Mouse (Mus musculus) ES-Bruce4 (cell line): ENCODE data around the gene Tmprss11c. TPM values are rescaled to one million over a fixed set of nuclear protein-coding genes. Genes with fewer than 3 reads are reported as not detected.

Experiments used
- H3K27ac ChIP-seq: 2 replicates; pipeline ENCODE4 v1.5.1; 2012; ENCODE audit warnings: low read length, inconsistent platforms; ENCODE audit not compliant: insufficient read depth
- H3K27me3 ChIP-seq: 2 replicates; pipeline ENCODE4 v1.6.1; 2012; ENCODE audit warnings: mild to moderate bottlenecking, low read length, inconsistent platforms; ENCODE audit not compliant: control insufficient read depth, poor library complexity, insufficient read depth, severe bottlenecking
- H3K36me3 ChIP-seq: 2 replicates; pipeline ENCODE4 v1.6.1; 2012; ENCODE audit warnings: inconsistent platforms, mild to moderate bottlenecking, low read length, moderate library complexity; ENCODE audit not compliant: control insufficient read depth, poor library complexity, insufficient read depth, severe bottlenecking
- H3K4me1 ChIP-seq: one replicate; pipeline ENCODE4 v1.8.1; 2011; ENCODE audit warnings: low read length; ENCODE audit not compliant: control insufficient read depth, insufficient read depth
- H3K4me3 ChIP-seq: 2 replicates; pipeline ENCODE4 v1.5.1; 2011; ENCODE audit warnings: low read depth, mild to moderate bottlenecking, low read length
- H3K9ac ChIP-seq: 2 replicates; pipeline ENCODE4 v1.6.1; 2012; ENCODE audit warnings: low read depth, mild to moderate bottlenecking, inconsistent platforms; ENCODE audit not compliant: poor library complexity, severe bottlenecking
- H3K9me3 ChIP-seq: replicated peaks from 2 replicates; pipeline ENCODE4 v1.6.1; 2012; ENCODE audit warnings: mild to moderate bottlenecking, low read length, inconsistent platforms; ENCODE audit not compliant: control insufficient read depth, poor library complexity, insufficient read depth, severe bottlenecking
- CTCF ChIP-seq: IDR thresholded peaks from one replicate; pipeline ENCODE4 v1.8.1; 2011; ENCODE audit warnings: low read depth, low read length
- EP300 ChIP-seq: IDR thresholded peaks from 2 replicates; pipeline ENCODE4 v1.6.1; 2011; ENCODE audit warnings: low read depth, low read length; ENCODE audit not compliant: insufficient read depth
- POLR2A ChIP-seq: IDR thresholded peaks from one replicate; pipeline ENCODE4 v1.8.1; 2011; ENCODE audit warnings: low read length; ENCODE audit not compliant: insufficient read depth
- polyA plus RNA-seq: library from polyadenylated mRNA; stranded (reverse); fragments of >200 nt; gene quantifications from 2 replicates; pipeline ENCODE4 v1.2.4, GENCODE M21; 2011; ENCODE audit warnings: low read depth; ENCODE audit not compliant: missing spikeins, insufficient read depth, insufficient read length

Tmprss11c gene
- polyA plus RNA-seq, 1 experiment, result not detected

- no peak overlapping the region for H3K9ac ChIP-seq
- H3K27me3 ChIP-seq, result no peaks in the 10 kb centered on the region
- TF ChIP-seq CTCF (no peak), EP300 (no peak), POLR2A (no peak)
- no peaks in the 10 kb centered on the region for H3K9me3 ChIP-seq
- no peaks in the 10 kb centered on the region for H3K4me1 ChIP-seq
- no peaks in the 10 kb centered on the region for H3K36me3 ChIP-seq
- no peak overlapping the region for H3K27ac ChIP-seq
- no peak overlapping the region for H3K4me3 ChIP-seq
Observed at GRCm38 (mm10) chr5:86244275-86244674, 44.8 kb downstream of the Tmprss11c start.

GRCm38 (mm10) chr5:86227156-86227853 lies 61.8 kb downstream of the Tmprss11c start:
- H3K27ac ChIP-seq, result no peak overlapping the region
- H3K4me3 ChIP-seq, result no peak overlapping the region
- H3K4me1 ChIP-seq, result no peaks in the 10 kb centered on the region
- no peaks in the 10 kb centered on the region for H3K27me3 ChIP-seq
- no peaks in the 10 kb centered on the region for H3K9me3 ChIP-seq
- TF ChIP-seq CTCF (no peak), EP300 (no peak), POLR2A (no peak)
- H3K36me3 ChIP-seq, result no peaks in the 10 kb centered on the region
- H3K9ac ChIP-seq, result no peak overlapping the region

GRCm38 (mm10) chr5:86197801-86198200 lies 91.3 kb downstream of the Tmprss11c start, which contains the start of gene Gnrhr:
Gnrhr (minus strand) TSS chr5:86197901.
- H3K9ac ChIP-seq, result no peak within 1 kb of the TSS
- H3K4me3 ChIP-seq, result no peak within 1 kb of the TSS
- no peak for TF ChIP-seq EP300
- no peak for TF ChIP-seq CTCF

GRCm38 (mm10) chr5:86191356-86191755 lies 97.8 kb downstream of the Tmprss11c start:
- H3K9ac ChIP-seq, result no peak overlapping the region
- H3K27me3 ChIP-seq, result no peaks in the 10 kb centered on the region; the same call in 1 of the 2 replicates
- no peak overlapping the region for H3K4me3 ChIP-seq
- TF ChIP-seq POLR2A, result no peak
- no peak for TF ChIP-seq CTCF
- no peak for TF ChIP-seq EP300
- no peaks in the 10 kb centered on the region for H3K36me3 ChIP-seq
- H3K27ac ChIP-seq, result no peak overlapping the region
- no peaks in the 10 kb centered on the region for H3K4me1 ChIP-seq
- H3K9me3 ChIP-seq, result no peaks in the 10 kb centered on the region

More at GRCm38 (mm10) chr5:86197801-86198200, 91.3 kb downstream of the Tmprss11c start, which contains the start of gene Gnrhr:
- Histone ChIP-seq H3K27ac (no peak within 1 kb of the TSS), H3K27me3 (no peaks in the 10 kb centered on the region), H3K36me3 (no peaks in the 10 kb centered on the region), H3K9me3 (no peaks in the 10 kb centered on the region), H3K4me1 (no peaks in the 10 kb centered on the region)

DNA sequence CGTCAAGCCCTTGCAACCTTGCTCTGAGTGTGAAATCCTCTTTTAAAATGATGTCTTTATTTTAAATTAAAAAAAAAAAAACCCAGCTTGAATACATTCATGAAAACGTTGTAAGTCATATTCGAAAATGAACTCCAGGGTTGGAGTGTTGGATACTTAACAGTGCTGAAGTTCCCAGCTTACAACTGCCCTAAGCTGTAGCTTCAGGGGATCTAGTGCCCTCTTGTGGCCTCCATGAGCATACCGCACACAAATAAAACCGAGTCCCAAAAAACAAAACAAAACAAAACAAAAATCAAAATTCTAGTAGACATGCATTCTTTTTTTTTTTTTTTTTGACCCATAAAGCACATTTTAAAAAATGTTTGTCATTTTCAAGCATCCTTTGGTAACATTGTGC lies 98.3 kb downstream of the Tmprss11c start:
- TF ChIP-seq POLR2A (no peak), CTCF (peak; percentile 51), EP300 (no peak)
- Histone ChIP-seq H3K4me1 (no peaks in the 10 kb centered on the region), H3K36me3 (no peaks in the 10 kb centered on the region), H3K9me3 (no peaks in the 10 kb centered on the region), H3K4me3 (no peak overlapping the region), H3K9ac (no peak overlapping the region), H3K27me3 (peaks cover 1% of the 10 kb centered on the region; the same call in 1 of the 2 replicates), H3K27ac (no peak overlapping the region)

GRCm38 (mm10) chr5:86190290-86190689 lies 98.8 kb downstream of the Tmprss11c start:
- Histone ChIP-seq H3K36me3 (no peaks in the 10 kb centered on the region), H3K4me3 (0 out of 2 replicates have a peak overlapping the region, but pooled peaks have one; percentile 5)
- TF ChIP-seq EP300 (peak; percentile 63; the same call in 1 of the 2 replicates), CTCF (no peak), POLR2A (no peak)

More at GRCm38 (mm10) chr5:86190290-86190689, 98.8 kb downstream of the Tmprss11c start:
- Histone ChIP-seq H3K4me1 (no peaks in the 10 kb centered on the region), H3K27ac (peak overlapping the region; percentile 68), H3K27me3 (peaks cover 1% of the 10 kb centered on the region; the same call in 1 of the 2 replicates), H3K9ac (no peak overlapping the region), H3K9me3 (no peaks in the 10 kb centered on the region)
